Mouse (Mus musculus): Measurements from ENCODE around the gene Tmem184b. TPM values are rescaled to one million over a fixed set of nuclear protein-coding genes. Genes with fewer than 3 reads are reported as not detected.
A peak's percentile ranks its signal among the peaks of the same experiment; 100 is the strongest.

The Tmem184b gene
- polyA plus RNA-seq, 1 experiment from 2014 or later = 36.6 TPM

- no peak for DNase-seq
- no peak overlapping the region for H3K27ac ChIP-seq (replicated peaks; ENCODE audit: low read depth, low read length)
- H3K4me2 ChIP-seq (ENCODE audit: low read length) = no peak overlapping the region
- H3K36me3 ChIP-seq (ENCODE audit: control insufficient read depth, insufficient read depth, low read length) = peaks cover 24% of the 10 kb centered on the region
- no peak overlapping the region for H3K9ac ChIP-seq (replicated peaks; ENCODE audit: low read length)
- no peak for ATAC-seq (ENCODE audit: low FRiP score, low TSS enrichment)
- no peaks in the 10 kb centered on the region for H3K27me3 ChIP-seq (ENCODE audit: control insufficient read depth, insufficient read depth, low read length)
- H3K9me3 ChIP-seq (ENCODE audit: control insufficient read depth, low read length) = no peaks in the 10 kb centered on the region
- H3K4me1 ChIP-seq (ENCODE audit: control insufficient read depth, insufficient read depth, low read length) = no peaks in the 10 kb centered on the region
- no peak overlapping the region for H3K4me3 ChIP-seq (replicated peaks; ENCODE audit: low read depth, low read length)
- 76% methylated on average over 8 of the region's 8 CpGs for WGBS
These were observed 89.5 kb downstream of the Tmem184b start for GRCm38 (mm10) chr15:79313848-79314369.

MicroRNA genes within 50 kb of the gene (microRNA counts, 519-probe panel; counts per million panel counts)
- microRNA mmu-miR-1943 = not detected

Small RNAs within 50 kb of the gene (microRNA-seq; reads per million reads assigned to microRNA genes)
- 1.8 reads per million, percentile 8 among the genes with 10 or more reads in this experiment for gene Mir1943

Other genes with a start within 250 kb of the Tmem184b start
- 1.5 and 2.3 TPM in 2 replicates for gene Sox10, start 238.3 kb downstream of the Tmem184b start, polyA plus RNA-seq (2014; fragmentation: Nextera tagmentation; extraction: Ambion mirVana)
- gene Pick1, start 174.4 kb downstream of the Tmem184b start, polyA plus RNA-seq (2014; fragmentation: Nextera tagmentation; extraction: Ambion mirVana) = 47.7 and 74.3 TPM in 2 replicates
- gene Gm49486, start 174.2 kb downstream of the Tmem184b start, polyA plus RNA-seq (2014; fragmentation: Nextera tagmentation; extraction: Ambion mirVana) = 1.6 TPM in 2 replicates
- 0.28 and 0.34 TPM in 2 replicates for gene Slc16a8, start 148.8 kb downstream of the Tmem184b start, polyA plus RNA-seq (2014; fragmentation: Nextera tagmentation; extraction: Ambion mirVana)
- gene Baiap2l2, start 118.0 kb downstream of the Tmem184b start, polyA plus RNA-seq (2014; fragmentation: Nextera tagmentation; extraction: Ambion mirVana) = 1.9 and 2.0 TPM in 2 replicates
- gene Pla2g6, start 75.2 kb downstream of the Tmem184b start, polyA plus RNA-seq (2014; fragmentation: Nextera tagmentation; extraction: Ambion mirVana) = 26.0 and 28.2 TPM in 2 replicates
- 1.0 and 1.2 TPM in 2 replicates for gene Maff, start 56.9 kb downstream of the Tmem184b start, polyA plus RNA-seq (2014; fragmentation: Nextera tagmentation; extraction: Ambion mirVana)
- gene Csnk1e, start 52.0 kb upstream of the Tmem184b start, polyA plus RNA-seq (2014; fragmentation: Nextera tagmentation; extraction: Ambion mirVana) = 225 and 226 TPM in 2 replicates
- 0.23 TPM in 1 of 2 replicates, not detected in the other for gene Kcnj4, start 101.7 kb upstream of the Tmem184b start, polyA plus RNA-seq (2014; fragmentation: Nextera tagmentation; extraction: Ambion mirVana)
- gene Kdelr3, start 112.8 kb upstream of the Tmem184b start, polyA plus RNA-seq (2014; fragmentation: Nextera tagmentation; extraction: Ambion mirVana) = 5.4 and 7.1 TPM in 2 replicates
- 115 and 137 TPM in 2 replicates for gene Ddx17, start 143.2 kb upstream of the Tmem184b start, polyA plus RNA-seq (2014; fragmentation: Nextera tagmentation; extraction: Ambion mirVana)
- gene Dmc1, start 201.5 kb upstream of the Tmem184b start, polyA plus RNA-seq (2014; fragmentation: Nextera tagmentation; extraction: Ambion mirVana) = 0.38 and 0.75 TPM in 2 replicates